Mouse (Mus musculus) frontal cortex, postnatal 10 days (tissue): Measurements from ENCODE around the gene Tmprss6.
A peak's percentile ranks its signal among the peaks of the same experiment; 100 is the strongest.

ENCODE experiments used
- DNase-seq, 2 experiments: peaks; one replicate each; pipeline ENCODE4 v3.0.0; 2022; ENCODE audit warnings: low spot score in 2 of 2, mixed read lengths in 1 of 2

Gene Tmprss6

DNA sequence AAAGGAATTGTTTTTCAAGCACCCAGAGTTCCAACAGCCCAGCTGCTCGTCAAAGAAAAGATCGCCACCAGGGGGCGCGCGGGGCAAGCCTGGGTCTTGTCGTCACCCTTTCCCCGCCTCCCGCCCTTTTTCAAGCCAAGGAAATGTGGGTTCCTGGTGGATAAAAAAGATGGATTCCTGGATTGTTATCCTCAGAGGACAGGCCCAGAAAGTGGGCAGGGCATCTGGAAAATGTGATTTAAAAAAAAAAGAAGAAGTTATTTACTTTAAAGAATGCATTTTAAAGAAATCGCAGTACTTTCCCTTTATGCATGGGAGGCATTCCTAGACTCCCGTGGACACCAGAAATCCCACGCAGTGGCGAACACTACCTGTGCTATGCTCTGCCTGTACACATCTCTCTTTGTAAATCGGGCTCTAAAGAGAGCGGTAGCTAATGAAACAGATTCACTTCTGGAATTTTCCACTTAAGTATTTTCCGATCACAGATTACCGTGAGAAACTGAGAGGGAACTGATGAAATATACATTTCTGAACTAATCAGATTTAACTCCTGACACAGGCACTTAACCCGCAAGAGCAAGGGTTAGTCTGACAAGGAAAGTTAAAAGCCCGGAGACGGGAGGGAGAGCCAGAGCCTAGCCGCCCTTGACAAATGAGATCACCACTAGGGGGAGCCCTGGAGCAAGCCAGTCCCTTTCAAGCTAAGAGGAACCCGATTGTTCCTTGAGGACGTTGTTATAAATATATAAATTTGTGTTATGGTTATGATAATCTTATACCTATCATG, 20.5 kb downstream of the Tmprss6 start:
- DNase-seq = peak; percentile 87 to 91

GRCm38 (mm10) chr15:78447121-78447520, 21.3 kb downstream of the Tmprss6 start:
- DNase-seq = peak in 1 of 2 experiments; percentile 9

DNA sequence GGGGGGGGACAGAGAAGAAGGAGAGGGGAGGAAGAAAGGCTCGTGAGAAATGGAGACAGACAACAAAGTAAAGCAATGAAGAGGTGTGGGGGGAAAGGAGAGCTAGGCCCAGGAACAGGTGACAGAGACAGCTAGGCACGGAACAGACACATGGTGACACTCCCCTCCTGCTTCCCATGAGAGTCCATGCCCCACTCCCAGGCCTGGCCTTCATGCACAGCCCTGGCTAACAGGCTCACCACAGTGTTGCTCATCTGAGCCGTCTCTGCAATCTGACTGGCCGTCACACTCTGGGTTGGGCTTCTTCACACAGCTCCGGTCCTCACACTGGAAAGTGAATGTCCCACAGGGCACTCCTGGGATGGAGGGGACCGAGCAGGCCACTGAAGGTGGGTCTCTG, 24.6 kb downstream of the Tmprss6 start:
- DNase-seq = no peak

- DNase-seq = no peak
These were observed 26.2 kb downstream of the Tmprss6 start for GRCm38 (mm10) chr15:78442231-78442630.

DNA sequence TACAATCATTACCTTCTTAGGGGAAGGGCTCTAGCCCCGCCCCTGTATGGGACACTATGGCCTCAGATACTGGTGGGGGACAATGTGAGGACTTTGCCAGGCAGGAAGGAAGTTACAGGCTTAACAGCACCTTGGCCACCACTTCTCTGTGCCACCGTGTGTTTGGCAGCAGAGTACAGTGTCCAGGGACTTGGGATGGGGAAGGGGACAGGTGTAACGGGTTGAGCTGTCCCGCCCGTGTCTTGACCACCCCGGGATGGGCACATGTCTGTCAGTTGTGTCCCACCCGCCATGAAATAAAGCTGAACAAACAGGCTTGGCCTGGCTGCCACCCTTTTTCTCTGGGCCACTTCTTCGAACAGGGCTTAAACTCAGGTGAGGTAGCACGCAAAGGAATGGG, 29.5 kb downstream of the Tmprss6 start:
- DNase-seq = peak in 1 of 2 experiments; percentile 7

GRCm38 (mm10) chr15:78438505-78438904, 29.9 kb downstream of the Tmprss6 start:
- DNase-seq = peak in 1 of 2 experiments; percentile 14

DNA sequence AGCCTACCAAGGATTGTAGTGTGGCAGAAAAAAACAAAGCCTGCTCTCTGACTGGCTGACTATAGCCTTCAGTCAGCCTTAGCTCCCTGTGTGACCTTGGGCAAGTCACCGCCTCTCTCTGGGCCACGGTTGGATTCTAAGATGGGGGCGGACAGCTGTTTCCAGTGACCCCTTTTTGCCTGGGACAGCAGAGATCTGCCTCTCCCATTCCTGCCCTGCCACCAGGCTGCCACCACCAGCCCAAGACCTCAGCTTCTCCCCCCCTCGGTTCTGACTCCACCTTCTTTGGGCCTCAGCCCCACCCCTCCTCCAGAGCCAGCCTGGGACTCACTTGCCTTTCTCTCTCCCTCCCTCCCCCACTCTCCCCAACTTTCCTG, 30.4 kb downstream of the Tmprss6 start:
- peak in 1 of 2 experiments; percentile 16 for DNase-seq

DNA sequence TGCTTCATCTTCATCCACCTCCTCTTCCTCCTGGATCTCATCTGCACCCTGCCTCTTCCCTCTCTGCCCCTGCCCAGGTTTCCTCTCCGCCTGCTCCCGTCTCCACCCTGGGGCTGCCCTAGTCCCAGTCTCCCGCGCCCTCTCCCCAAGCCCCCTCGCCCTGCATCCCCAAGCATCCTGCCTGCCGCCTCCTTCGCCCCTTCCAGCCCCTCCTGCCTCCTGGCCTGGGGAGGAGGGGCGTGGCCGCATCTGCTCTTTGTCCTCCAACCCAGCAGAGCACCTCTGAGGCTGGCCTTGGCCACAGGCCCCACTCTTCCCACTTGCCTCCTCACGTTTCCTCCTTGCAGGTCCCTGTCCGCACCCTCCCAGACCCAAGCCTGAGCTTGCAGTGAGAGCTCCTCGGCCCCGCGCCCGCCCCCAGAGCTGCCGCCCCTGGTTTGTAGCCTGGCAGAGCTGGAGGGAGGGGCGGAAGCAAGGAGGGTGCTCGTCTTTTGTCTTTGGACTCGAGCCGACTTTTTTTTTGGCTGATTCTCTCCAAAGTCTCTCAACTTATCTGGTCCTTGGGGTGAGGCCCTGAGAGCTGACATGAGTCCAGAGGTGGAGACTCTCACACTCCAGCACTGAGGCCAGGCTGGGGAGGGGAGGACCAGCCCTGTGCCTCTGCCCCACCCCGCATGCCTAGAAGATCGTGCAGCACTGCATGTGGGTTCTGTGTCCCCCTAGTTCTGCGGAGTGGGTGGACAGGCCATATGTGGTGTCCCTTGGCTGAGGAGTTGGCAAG, 31.0 kb downstream of the Tmprss6 start:
- DNase-seq = peak in 1 of 2 experiments; percentile 58

DNA sequence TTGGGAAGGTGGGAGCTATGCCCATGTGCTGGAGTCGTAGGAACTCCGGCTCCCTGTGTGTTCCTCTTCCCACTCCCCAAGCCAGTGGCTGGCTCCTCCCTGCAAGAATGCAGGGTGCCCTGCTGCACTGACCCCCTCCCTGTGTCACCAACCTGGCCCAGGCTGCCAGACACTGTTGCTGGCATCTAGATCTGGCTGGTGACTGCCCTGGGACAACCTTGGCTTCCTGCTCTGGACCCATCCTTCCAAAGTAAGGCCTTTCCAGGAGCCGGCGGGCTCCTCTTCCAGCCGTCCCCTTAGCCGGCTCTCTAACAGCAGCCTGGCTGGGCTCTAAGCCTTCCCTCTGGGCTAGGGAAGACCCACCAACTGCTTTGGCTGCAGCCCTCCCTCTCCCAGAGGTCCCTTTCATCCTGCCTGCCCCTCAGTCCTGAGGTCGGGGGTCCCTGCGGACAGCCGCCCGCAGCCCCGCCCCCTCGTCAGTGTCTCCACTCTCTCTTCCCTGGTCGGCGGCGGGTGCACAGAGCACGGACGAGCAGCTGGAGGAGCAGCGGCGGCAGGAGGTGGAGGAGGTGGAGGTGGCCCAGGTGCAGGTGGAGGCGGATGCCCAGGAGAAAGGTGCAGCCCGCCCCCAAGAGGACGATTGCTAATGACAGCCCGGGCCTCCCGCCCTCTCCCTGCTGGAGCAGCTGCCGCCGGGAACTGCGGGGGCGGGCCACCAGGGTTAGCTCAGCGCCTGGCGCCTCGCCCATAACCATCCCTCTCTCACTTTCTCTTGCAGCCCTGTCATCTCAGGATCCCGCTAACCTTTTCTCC, 31.8 kb downstream of the Tmprss6 start:
- peak; percentile 87 for DNase-seq

DNA sequence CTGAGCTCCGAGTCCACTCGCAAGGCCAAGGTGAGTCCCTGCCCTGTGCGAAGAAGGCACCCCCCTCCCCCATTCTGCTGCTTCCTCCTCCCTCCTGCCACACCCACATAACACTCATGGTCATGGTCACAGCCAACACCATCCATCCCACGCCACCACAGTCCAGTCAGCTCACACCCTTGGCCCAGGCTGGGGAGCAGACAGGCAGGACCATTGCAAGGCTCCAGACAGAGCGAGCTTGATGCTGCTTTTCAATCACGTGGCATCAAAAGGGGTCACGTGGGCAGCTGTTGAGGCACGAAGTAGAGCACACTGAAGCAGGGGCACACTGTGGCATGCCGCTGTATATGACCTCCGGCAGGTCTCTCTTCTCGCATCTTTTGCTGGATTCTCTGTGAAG, 32.8 kb downstream of the Tmprss6 start:
- DNase-seq = peak in 1 of 2 experiments; percentile 18

DNA sequence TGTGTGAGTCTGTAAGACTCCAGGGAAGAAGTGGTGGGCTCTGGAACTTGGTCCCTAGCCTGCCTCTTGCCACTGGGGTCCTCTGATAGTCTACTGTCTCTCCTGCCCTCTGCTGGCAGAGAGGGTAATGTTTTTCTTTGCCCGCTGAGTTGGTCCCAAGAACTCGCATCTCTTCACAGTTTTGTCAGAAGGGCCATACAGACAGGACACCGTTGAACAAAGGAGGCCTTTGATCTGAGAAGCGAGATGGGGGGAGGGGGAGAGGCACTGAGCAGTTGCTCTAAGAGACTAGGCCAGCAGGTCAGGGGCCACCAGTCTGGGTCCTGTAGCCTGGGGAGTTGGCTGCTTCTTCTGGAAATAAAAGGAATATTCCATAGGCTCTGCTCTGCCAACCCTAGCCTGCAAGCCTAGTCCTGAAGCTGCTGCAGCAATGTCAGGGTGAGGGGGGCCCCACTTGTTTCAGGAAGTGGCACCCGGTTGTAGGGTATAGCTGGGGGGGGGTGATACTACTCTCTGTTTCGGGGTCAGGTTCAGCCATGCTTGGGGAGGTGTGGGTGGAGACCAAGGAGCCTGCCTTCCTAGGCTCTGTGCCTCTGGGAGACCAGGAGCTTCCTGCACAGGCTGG, 33.4 kb downstream of the Tmprss6 start:
- peak in 1 of 2 experiments; percentile 56 for DNase-seq

DNA sequence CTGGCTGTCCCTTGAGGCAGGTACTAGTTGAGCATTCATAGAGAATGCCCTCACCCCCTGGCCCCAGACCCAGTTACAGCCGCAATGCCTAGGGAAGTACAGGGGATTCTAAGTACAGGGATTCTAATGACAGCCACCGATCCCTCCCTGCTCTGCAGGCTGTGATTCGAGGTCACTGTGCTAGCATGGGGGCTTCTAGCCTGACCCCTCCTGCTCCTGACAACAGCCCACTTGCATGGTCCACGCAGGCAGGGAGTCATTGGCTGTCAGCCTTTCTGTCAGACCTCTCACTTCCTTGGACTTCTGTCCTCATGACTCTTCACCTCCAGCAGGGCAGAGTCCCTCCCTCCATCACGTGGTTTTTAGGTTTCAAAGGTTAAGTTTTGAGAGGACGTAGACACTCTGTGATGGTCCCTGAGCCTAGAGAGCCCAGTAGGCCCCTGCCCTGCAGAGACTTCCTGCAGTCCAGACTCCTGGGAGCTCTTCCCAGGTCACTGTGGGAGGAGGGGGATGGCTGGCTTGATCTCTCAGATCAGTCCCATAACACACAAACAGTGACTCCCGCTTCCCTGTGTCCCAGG, 36.8 kb downstream of the Tmprss6 start:
- no peak for DNase-seq

GRCm38 (mm10) chr15:78430874-78431273, 37.6 kb downstream of the Tmprss6 start:
- DNase-seq = no peak

DNA sequence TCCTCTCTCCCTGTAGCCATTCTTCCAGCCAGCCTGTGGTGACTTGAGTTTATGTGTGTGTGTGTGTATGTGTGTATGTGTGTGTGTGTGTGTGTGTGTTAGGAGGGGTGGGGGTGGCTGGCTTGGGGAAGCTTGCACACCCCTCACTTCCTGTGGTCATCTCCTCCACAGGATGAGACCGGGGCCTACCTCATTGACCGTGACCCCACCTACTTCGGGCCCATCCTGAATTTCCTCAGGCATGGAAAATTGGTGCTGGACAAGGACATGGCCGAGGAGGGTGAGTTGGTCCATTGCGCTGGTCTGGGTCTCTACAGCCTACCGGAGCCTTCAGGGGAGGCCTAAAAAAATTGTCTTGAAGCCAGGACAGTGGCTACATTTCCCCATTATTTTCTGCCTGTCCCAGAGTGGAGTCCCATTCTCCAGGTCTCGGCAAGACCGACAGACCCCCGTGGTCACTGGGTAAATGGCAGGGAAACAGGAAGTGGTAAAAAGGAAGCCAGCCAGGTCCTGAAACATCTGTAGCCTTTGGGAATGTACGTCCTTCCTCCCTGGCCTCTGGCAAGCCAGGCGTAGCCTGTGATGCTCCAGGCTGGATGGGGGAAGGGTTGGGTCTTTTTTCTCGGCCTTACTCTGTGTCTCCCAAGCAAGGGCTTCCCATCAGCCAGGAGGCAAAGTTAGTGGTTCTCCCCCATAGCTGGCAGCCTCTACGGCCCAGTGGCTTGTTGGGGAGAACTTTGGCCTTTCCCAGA, 38.4 kb downstream of the Tmprss6 start:
- peak in 1 of 2 experiments; percentile 11 for DNase-seq

DNA sequence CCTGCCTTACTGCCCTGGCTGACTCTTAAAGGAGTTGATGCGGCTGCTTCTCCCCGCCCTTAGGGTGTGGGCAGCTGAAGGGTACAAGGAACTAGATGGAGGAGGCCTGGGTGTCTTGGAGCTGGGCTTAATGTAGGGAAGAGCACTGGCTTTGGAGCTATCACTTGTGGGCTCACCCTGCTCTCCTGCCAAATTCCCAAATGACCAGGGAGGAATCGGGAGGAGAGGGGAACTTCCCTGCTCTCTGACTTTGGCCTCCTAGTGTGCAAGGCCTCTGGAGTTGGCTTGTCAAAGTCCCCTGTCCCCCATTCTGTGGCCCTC, 39.3 kb downstream of the Tmprss6 start:
- no peak for DNase-seq

GRCm38 (mm10) chr15:78428391-78429138, 39.9 kb downstream of the Tmprss6 start, which contains the start of gene Kctd17:
TSS of gene Kctd17 (plus strand) at chr15:78428564.
- DNase-seq = peak in 1 of 2 experiments; percentile 74

DNA sequence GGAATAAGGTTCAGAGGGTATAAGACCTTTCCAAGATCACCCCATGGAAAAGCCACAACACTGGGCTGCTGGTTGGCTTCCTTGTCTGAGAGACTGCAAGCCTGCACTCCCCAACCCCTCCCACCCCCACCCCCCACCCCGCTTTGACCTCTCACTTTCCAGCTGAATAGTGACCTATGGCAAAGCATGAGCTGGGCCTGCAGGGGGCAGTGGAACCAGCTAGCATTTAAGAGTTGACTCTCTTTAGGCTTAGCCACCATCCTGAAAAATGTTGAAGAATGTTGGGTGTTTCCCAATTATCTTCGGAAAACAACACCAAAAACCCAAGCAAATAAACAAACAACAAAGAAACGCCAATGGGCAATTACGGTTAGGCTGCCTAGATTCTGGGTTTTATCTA, 43.2 kb downstream of the Tmprss6 start:
- no peak for DNase-seq

DNA sequence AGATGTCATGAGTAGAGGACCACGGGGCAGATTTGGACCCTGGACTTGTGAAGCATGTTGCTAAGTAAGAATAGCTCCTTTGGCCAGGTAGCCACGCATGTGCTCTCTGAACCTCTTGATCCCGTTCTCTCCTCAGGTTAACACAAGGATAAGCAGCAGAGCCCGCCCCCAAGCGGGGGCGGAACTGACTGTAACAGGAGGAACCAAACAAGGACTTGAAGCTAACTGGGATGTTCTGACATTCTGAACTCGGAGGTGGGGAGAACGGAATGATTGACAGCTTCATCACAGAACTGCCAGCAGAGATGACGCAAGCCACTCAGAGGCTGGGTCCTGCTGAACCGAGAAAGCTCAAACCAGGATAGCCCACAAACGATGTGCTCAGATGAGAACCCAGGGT, 43.9 kb downstream of the Tmprss6 start:
- DNase-seq = peak in 1 of 2 experiments; percentile 11

- DNase-seq = peak in 1 of 2 experiments; percentile 79
These were observed 46.1 kb downstream of the Tmprss6 start for GRCm38 (mm10) chr15:78422046-78422956.
